Mouse (Mus musculus) frontal cortex, adult (tissue): Measurements from ENCODE around the gene March6.

ENCODE experiments used
- ATAC-seq: cut with Nextera tagmentation; 2 replicates; pipeline ENCODE4 v1.9.2; 2017; ENCODE audit warnings: mild to moderate bottlenecking, moderate library complexity, mixed read lengths; ENCODE audit not compliant: low TSS enrichment

Gene March6

GRCm38 (mm10) chr15:31417409-31417795 is 113.5 kb downstream of the March6 start:
- ATAC-seq: peak; percentile 10; the same call in 1 of the 2 replicates

DNA sequence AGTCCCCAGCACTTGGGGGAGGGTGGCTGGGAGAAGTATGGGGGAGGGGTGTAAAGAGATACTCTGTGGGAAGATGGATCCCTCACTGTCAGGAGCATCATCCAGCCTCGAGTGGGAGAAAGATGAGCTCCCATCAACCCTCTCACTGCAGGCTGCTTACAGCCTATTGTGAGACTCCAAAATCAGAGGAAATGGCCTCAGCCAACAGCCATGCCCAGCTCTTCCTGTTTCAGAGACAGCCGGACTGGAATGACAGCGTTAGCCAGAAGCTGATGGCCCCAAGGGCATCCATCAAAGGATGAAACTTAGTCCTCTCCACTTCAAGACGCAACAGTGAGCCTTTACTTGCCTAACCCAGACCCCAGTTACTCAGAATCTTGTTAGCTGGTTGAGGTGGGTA is 115.7 kb downstream of the March6 start:
- ATAC-seq: no peak

DNA sequence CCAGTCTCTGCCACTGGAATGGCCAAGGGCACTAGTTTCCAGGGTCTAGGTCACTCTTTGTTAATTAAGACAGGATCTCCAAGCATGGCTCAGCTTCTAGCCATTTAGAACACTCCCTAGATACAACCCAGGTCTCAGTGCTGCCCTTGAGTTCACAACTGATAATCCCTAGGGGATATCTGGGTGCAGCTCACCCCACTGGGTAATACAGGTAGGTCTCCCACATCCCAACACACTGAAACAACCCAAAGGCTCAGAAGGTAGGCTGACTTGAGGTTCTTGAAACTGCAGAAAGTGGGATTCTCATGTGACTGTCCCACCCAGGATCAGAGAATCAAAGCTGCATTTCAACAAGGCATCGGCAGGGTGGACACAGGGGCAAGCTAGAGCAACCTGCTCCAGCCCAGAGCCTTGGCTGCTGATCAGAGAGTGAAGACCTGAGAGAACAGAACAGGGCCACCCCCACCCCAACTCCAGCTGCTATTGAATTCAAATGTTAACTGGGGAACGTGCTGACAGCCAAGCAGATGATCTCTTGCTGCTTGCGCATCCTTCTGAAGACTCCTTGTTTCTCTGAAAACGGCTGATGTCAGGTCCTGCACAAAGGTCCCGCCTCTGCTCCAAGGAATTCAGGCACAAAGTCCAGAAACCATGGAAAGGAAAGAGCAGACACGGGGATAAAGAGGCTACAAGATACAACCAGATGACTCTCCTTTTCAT is 116.5 kb downstream of the March6 start:
- ATAC-seq: no peak

DNA sequence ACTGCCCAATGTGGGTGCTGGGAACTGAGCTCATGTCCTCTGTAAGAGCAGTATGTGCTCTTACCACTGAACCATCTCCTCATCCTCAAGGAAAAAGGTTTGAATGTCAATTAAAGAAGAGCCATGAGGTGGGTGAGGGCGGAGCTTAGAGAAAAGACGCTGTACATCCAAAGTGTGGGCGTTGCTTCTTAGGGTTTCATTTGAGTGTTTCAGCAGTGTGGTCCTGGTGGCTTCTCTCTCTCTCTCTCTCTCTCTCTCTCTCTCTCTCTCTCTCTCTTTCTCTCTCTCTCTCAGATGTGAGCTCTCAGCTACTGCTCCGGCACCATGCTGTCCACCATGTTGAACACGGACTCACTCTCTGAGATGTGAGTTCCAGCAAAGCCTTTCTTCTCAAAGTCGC is 117.2 kb downstream of the March6 start:
- no peak for ATAC-seq

GRCm38 (mm10) chr15:31412933-31413332 is 117.9 kb downstream of the March6 start:
- ATAC-seq: no peak

DNA sequence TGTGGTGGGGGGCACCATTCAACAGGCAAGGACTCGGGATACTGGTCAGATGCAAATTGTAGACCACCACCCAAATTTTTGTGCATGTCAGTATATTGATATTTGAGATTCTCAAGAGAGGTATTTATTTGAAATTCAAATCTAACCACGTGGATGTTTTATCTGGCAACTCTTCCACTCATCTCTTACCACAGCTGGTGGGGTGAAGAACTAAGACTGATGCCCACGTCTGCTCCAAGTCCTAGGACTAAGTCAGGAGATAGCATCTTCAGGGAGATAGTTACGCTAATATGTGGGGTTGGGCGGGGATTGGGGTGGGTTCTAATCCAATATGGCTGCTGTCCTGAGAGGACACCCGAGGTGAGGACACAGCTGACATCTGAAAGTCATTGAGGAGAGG is 118.4 kb downstream of the March6 start:
- ATAC-seq: no peak

- no peak for ATAC-seq
Measured at GRCm38 (mm10) chr15:31407490-31407889, 123.4 kb downstream of the March6 start.

- ATAC-seq: no peak
Measured at GRCm38 (mm10) chr15:31406881-31407280, 124.0 kb downstream of the March6 start.
